Mouse (Mus musculus) gastrocnemius, postnatal 25 days (tissue): ENCODE measurements around the gene Pkp4. TPM values are rescaled to one million over a fixed set of nuclear protein-coding genes. Genes with fewer than 3 reads are reported as not detected.

ENCODE experiments used
- DNase-seq: peaks from one replicate; pipeline ENCODE4 v3.0.0; 2022
- total RNA-seq, 2 experiments: library from RNA; stranded (reverse); gene quantifications; 1 replicate in 1 of 2; 2 replicates in 1 of 2; pipeline ENCODE4 v1.2.3; 2021

Gene Pkp4
- total RNA-seq, 2 experiments from 2014 or later: 27.3 to 27.9 TPM

DNA sequence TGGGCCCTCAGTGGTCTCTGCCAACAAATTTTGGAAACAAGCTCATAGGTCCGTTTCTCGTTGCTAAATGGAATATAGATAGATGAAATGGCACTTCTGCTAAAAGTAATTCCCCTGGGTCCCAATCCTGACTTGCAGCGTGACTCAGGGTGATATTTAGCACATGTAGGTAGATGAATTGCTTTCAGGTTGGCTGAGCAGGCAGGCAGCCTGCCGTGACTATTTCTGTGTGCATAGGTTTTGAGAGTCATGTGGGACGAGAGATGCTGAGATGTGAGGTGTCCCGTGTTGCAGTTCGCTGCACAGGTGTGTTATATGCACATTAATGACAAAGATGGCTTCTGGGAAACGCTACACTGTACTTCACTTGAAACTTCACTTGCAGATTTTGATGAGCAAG lies 111.2 kb downstream of the Pkp4 start:
- no peak for DNase-seq

- DNase-seq: no peak
These were observed 112.1 kb downstream of the Pkp4 start for GRCm38 (mm10) chr2:59272713-59273112.

- no peak for DNase-seq
These were observed 120.4 kb downstream of the Pkp4 start for GRCm38 (mm10) chr2:59280914-59281562.

DNA sequence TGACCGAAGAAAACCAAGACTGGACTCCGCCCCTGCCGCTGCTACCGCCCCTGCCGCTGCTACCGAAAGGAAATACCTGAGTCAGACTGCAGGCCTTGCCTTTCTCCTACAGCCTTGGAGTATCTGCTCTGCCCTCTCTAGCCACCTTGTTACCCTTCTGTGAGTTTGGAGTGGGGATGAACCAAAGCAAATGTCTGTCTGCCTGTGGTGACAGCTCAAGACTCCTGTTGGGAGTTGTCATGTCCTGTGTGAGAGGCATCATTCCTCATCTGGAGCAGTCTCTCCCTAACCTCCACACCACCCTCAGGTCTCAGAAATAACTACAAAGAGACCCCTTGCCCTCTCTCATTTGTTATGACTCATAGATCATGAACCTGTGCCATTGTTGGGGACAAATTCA lies 122.3 kb downstream of the Pkp4 start:
- DNase-seq: no peak

DNA sequence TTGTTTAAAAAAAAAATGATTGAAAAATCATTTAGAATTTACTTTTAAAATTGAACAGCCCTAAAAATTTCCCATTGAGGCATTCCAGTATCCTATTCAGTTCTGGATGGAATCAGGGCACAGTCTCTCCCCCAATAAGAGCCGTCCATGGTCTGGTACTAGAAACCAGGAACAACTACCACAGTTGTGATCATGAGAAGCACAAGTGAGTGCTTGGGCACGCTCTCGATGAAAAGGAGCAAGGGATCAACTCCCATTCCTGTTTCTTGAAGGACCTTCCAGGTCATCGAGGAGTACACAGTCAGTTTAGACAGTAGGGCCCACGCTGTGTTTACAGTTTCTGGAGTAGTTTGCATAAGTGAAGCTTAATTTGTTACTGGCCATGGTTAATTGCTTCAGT lies 123.6 kb downstream of the Pkp4 start:
- DNase-seq: no peak

- no peak for DNase-seq
These were observed 124.3 kb downstream of the Pkp4 start for GRCm38 (mm10) chr2:59284734-59285490.

DNA sequence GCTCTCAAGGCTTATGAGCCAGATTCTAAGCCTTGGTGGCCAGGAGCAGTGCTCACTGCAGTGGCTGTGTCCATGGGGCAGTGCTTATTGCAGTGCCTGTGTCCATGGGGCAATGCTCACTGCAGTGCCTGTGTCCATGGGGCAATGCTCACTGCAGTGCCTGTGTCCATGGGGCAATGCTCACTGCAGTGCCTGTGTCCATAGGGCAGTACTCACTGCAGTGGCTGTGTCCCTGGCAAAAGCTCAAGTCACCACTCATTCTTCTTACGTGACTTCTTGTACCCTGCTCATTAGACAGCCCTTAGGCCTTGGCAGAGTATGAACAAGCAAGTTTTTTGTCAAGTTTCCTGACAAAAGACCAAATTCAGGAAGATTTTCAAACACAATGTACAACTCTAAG lies 124.9 kb downstream of the Pkp4 start:
- no peak for DNase-seq

- peak; percentile 75 for DNase-seq
These were observed 125.6 kb downstream of the Pkp4 start for GRCm38 (mm10) chr2:59286247-59286646.

DNA sequence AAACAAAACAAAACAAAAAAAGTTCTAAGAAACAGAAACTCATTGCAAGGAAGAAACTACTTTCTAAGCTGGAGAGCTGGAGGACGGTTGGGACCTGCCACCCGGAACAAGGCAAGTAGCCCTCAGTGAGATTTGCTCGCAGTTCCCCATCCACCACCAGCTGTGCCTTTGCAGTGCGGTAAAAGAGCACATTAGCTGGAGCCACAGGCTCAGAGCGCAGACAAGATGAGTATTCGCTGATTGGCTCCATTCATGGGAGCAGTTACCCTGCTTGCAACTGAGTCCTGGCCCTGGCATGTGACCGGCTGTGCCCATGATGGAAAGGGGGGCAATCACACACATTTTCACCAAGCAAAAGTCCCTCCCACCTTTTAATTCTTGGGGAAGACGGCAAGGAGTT lies 127.0 kb downstream of the Pkp4 start:
- no peak for DNase-seq

- no peak for DNase-seq
These were observed 128.8 kb downstream of the Pkp4 start for GRCm38 (mm10) chr2:59289411-59289810.

DNA sequence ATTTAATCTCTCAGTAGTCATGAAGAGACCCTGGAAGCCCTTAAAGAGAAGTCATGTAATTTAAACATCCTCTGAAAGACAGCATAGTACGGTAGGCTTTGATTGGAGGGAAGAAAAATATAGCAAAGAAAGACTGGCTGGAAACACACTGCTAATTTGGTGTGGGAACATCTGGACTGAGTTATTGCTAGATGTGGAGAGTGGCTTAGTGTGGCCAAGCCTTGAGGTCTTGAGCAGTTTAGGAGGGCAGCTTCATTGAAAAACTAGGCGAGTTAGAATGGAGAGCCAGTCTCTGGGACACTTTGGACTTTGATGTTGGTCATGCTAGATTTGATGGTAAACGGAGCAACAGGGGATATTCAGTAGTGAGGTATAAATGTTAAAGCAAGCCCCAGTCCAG lies 129.7 kb downstream of the Pkp4 start:
- no peak for DNase-seq

DNA sequence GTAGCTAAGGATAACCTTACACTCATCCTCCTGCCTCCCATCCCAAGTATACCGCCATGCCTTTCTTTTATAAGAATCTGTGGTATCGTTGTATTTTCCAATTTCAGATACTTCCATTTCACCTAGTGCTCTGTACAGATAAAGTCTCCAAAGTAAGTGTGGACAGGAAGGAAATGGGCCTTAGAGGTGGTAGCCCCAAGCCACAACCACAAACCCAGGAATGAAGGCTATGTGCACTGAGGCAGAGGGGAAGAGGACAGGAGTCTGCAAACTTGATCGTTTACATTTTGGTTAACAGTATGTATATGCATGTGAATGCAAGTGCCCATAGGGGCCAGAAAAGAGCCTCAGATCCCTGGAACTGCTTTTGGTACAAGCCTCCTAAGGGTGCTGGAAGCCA lies 139.2 kb downstream of the Pkp4 start:
- DNase-seq: no peak

DNA sequence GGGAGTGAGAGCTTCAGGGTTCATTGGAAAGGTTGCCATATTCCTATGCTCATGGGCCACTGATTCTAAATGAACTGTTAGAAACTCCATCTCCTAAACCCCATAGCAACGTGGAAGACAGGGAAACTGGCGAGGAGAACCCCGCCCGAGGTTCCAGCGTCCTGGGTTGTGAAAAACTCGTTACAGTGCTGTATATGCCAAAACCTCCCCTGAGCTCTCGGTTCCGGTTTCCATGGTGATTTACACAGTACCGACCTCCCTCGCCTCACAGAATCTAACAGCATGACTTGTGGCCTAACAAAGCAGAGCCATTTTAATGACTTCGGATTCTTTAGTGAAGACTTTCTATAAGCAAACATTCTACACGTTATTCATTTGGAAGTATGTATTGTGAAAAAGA lies 141.0 kb downstream of the Pkp4 start:
- DNase-seq: no peak

DNA sequence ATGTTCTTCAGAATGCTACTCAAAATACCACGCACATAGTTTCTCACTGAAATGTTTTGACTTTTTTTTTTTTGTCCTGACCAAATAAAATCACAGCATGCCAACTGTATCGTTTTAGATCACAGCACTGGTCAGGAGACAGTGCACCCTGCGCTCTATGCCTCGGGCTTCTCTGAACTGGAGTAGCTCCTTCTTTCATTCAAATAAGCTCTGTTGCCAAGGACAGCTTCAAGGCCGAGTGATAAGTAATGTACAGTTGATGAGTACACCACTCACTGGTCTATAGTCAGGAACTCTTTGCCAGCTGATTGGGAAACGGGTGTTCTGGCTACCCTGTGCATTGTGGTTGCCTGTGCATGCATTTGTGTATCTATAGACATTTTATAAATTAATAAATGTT lies 141.8 kb downstream of the Pkp4 start:
- DNase-seq: no peak

DNA sequence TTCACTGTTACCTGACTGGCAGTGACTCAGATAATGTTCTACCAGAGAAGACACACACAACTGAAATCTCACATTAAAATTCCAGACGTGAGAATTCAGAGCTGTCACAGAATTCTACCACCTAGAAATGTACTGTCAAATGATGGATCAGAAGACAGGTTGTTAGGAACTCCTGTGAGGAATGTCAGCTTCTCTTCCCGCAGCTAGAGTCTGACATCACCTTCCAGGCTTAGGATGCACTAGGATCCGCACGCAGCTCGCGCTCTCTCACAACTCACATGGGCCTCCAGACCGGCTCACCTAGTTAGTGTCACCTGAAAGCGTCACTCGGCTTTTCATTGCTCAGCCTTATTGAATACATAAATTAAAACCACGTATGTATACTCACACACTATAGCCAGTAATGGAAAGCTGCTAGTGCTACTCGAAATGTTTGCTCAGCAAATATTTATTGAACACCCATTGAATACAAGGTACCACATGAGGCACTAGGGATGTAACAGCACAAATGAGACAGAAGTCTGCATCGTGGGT lies 142.9 kb downstream of the Pkp4 start:
- DNase-seq: no peak

DNA sequence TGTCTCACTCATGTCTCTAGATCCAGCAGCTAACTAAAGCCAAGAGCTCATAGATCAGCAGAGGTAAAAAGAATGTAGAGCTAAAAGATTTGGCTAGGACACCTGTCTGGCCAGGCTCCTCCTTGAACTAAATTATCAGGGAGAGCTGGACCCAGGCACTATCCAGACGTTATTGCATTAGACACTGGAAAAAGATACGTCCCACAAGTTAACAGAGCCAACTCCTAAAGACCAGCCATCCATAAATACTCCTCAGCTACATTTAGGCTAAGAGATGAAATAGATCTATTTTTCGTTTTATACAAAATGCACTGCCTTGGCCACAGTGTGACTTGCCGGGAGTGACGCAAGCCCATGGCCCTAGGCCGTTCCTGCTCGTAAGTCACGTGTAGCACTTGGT lies 146.7 kb downstream of the Pkp4 start:
- DNase-seq: no peak

GRCm38 (mm10) chr2:59308055-59308454 lies 147.4 kb downstream of the Pkp4 start:
- DNase-seq: no peak

- no peak for DNase-seq
These were observed 152.6 kb downstream of the Pkp4 start for GRCm38 (mm10) chr2:59313293-59313692.

GRCm38 (mm10) chr2:59318631-59319030 lies 158.0 kb downstream of the Pkp4 start:
- DNase-seq: no peak

GRCm38 (mm10) chr2:59327946-59328345 lies 167.3 kb downstream of the Pkp4 start:
- no peak for DNase-seq

- DNase-seq: no peak
These were observed 170.4 kb downstream of the Pkp4 start for GRCm38 (mm10) chr2:59331093-59331492.

- no peak for DNase-seq
These were observed 171.9 kb downstream of the Pkp4 start for GRCm38 (mm10) chr2:59332523-59332922.

- no peak for DNase-seq
These were observed 177.9 kb downstream of the Pkp4 start for GRCm38 (mm10) chr2:59338501-59338900.

GRCm38 (mm10) chr2:59338926-59339325 lies 178.3 kb downstream of the Pkp4 start:
- no peak for DNase-seq
